Mouse (Mus musculus) fat pad, adult 2 months (tissue): ENCODE measurements around the gene Rnf121.

Experiments
- DNase-seq: peaks from one replicate; pipeline ENCODE4 v3.0.0-alpha.2; 2011; ENCODE audit warnings: low read depth, low spot score; ENCODE audit errors: extremely low read depth

Rnf121 gene

GRCm38 (mm10) chr7:102065046-102065891 is at the start of gene Rnf121, which contains the start of the genes Xndc1 and Xntrpc:
Gene Rnf121, minus strand, starts transcription at chr7:102065469.
Gene Xndc1, plus strand, starts transcription at chr7:102065511.
Gene Xntrpc, plus strand, starts transcription at chr7:102065713.
- peak; percentile 64 for DNase-seq

GRCm38 (mm10) chr7:102113151-102113729 is 48.0 kb upstream of the Rnf121 start:
- DNase-seq = no peak

GRCm38 (mm10) chr7:102109746-102110145 is 44.5 kb upstream of the Rnf121 start:
- DNase-seq = no peak

- no peak for DNase-seq
Observed at GRCm38 (mm10) chr7:102109171-102109570, 43.9 kb upstream of the Rnf121 start, which contains the start of gene Art5. Gene Art5, minus strand, starts transcription at chr7:102109489.

- no peak for DNase-seq
Observed at GRCm38 (mm10) chr7:102108206-102108605, 42.9 kb upstream of the Rnf121 start.

GRCm38 (mm10) chr7:102106700-102107141 is 41.5 kb upstream of the Rnf121 start:
- DNase-seq = no peak

- DNase-seq = no peak
Observed at GRCm38 (mm10) chr7:102104126-102104525, 38.9 kb upstream of the Rnf121 start.

GRCm38 (mm10) chr7:102103555-102103954 is 38.3 kb upstream of the Rnf121 start:
- DNase-seq = no peak

GRCm38 (mm10) chr7:102102696-102103095 is 37.4 kb upstream of the Rnf121 start:
- no peak for DNase-seq

- DNase-seq = no peak
Observed at GRCm38 (mm10) chr7:102102241-102102640, 37.0 kb upstream of the Rnf121 start.

- no peak for DNase-seq
Observed at GRCm38 (mm10) chr7:102101487-102101886, 36.2 kb upstream of the Rnf121 start, which contains the start of gene Art1. Gene Art1, plus strand, starts transcription at chr7:102101743.

- DNase-seq = no peak
Observed at GRCm38 (mm10) chr7:102100868-102101267, 35.6 kb upstream of the Rnf121 start.

GRCm38 (mm10) chr7:102099760-102100661 is 34.7 kb upstream of the Rnf121 start:
- no peak for DNase-seq

GRCm38 (mm10) chr7:102087336-102087735 is 22.1 kb upstream of the Rnf121 start:
- DNase-seq = no peak

- DNase-seq = no peak
Observed at GRCm38 (mm10) chr7:102084041-102084696, 18.9 kb upstream of the Rnf121 start.

GRCm38 (mm10) chr7:102082816-102083215 is 17.5 kb upstream of the Rnf121 start, which contains the start of gene Trpc2:
Gene Trpc2, plus strand, starts transcription at chr7:102083116.
- no peak for DNase-seq

GRCm38 (mm10) chr7:102081784-102082183 is 16.5 kb upstream of the Rnf121 start:
- DNase-seq = no peak

GRCm38 (mm10) chr7:102080311-102080710 is 15.0 kb upstream of the Rnf121 start:
- no peak for DNase-seq

- no peak for DNase-seq
Observed at GRCm38 (mm10) chr7:102078517-102078916, 13.2 kb upstream of the Rnf121 start.

GRCm38 (mm10) chr7:102076714-102077296 is 11.5 kb upstream of the Rnf121 start:
- DNase-seq = no peak
